Mouse (Mus musculus) C2C12 (cell line): ENCODE data around the gene Agpat2. TPM values are rescaled to one million over a fixed set of nuclear protein-coding genes. Genes with fewer than 3 reads are reported as not detected.

Source experiments
- H3K27me3 ChIP-seq: one replicate; pipeline ENCODE4 v1.6.1; 2011; ENCODE audit not compliant: control insufficient read depth, insufficient read depth, insufficient read length
- H3K36me3 ChIP-seq: one replicate; pipeline ENCODE4 v1.6.1; 2011; ENCODE audit not compliant: control insufficient read depth, insufficient read depth
- H3K4me3 ChIP-seq: one replicate; pipeline ENCODE4 v1.5.1; 2011; ENCODE audit warnings: mild to moderate bottlenecking, control low read depth; ENCODE audit not compliant: poor library complexity, insufficient read depth, severe bottlenecking
- H3K79me2 ChIP-seq: one replicate; pipeline ENCODE4 v1.6.1; 2011; ENCODE audit not compliant: control insufficient read depth, insufficient read depth
- H3K79me3 ChIP-seq: one replicate; pipeline ENCODE4 v1.6.1; 2011; ENCODE audit warnings: low read depth, control low read depth
- H3ac ChIP-seq: one replicate; pipeline ENCODE3; 2011; ENCODE audit warnings: low read depth; ENCODE audit not compliant: control insufficient read depth, insufficient read length
- CEBPB ChIP-seq: IDR thresholded peaks from one replicate; pipeline ENCODE4 v1.6.1; 2011; ENCODE audit warnings: low read depth, mild to moderate bottlenecking, control low read depth, moderate library complexity
- CTCF ChIP-seq: IDR thresholded peaks from one replicate; pipeline ENCODE4 v1.5.1; 2011; ENCODE audit not compliant: control insufficient read depth, insufficient read depth, insufficient read length
- FOSL1 ChIP-seq: IDR thresholded peaks from one replicate; pipeline ENCODE4 v1.8.0; 2011; ENCODE audit warnings: mild to moderate bottlenecking, low read length; ENCODE audit not compliant: poor library complexity, insufficient read depth, severe bottlenecking
- MAX ChIP-seq: IDR thresholded peaks from one replicate; pipeline ENCODE4 v1.6.1; 2011; ENCODE audit warnings: mild to moderate bottlenecking, control low read depth
- MYOD1 ChIP-seq: IDR thresholded peaks from one replicate; pipeline ENCODE4 v1.6.1; 2011; ENCODE audit warnings: low read depth; ENCODE audit not compliant: control insufficient read depth, insufficient read length
- MYOG ChIP-seq: IDR thresholded peaks from one replicate; pipeline ENCODE4 v1.6.1; 2011; ENCODE audit not compliant: control insufficient read depth, insufficient read length; ENCODE audit errors: extremely low read depth
- USF1 ChIP-seq: IDR thresholded peaks from one replicate; pipeline ENCODE4 v1.6.1; 2011; ENCODE audit warnings: low read depth, mild to moderate bottlenecking, control low read depth, moderate library complexity
- polyA plus RNA-seq: library from polyadenylated mRNA; unstranded; fragments of >200 nt; fragmentation: generic; extraction: Trizol; gene quantifications from one replicate; pipeline ENCODE4 v1.2.1, GENCODE M21; 2012; ENCODE audit warnings: missing spikeins

The Agpat2 gene
- polyA plus RNA-seq, 1 experiment, result 37.9 TPM

DNA sequence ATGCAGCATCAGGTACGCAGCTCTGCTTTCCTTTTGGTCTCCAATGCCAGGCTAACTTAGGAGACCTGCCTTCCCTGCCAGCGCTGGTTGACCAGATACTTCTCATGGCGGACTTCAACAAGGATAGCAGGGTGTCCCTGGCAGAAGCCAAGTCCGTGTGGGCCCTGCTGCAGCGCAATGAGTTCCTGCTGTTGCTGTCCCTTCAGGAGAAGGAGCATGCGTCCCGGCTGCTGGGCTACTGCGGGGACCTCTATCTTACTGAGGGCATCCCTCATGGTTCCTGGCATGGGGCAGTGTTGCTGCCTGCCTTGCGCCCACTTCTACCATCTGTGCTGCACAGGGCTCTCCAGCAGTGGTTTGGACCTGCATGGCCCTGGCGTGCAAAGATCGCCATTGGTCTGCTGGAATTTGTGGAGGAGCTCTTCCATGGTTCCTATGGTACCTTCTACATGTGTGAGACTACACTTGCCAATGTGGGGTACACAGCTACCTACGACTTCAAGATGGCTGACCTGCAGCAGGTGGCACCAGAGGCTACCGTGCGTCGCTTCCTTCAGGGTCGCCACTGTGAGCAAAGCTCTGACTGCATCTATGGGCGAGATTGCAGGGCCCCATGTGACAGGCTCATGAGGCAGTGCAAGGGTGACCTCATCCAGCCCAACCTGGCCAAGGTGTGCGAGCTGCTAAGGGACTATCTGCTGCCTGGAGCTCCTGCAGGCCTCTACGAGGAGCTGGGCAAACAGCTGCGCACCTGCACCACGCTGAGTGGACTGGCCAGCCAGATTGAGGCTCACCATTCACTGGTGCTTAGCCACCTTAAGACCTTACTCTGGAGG is 31.5 kb upstream of the Agpat2 start:
- H3K4me3 ChIP-seq, result no peak overlapping the region
- H3K79me2 ChIP-seq, result peaks cover 44% of the 10 kb centered on the region
- H3ac ChIP-seq, result no peak overlapping the region
- no peaks in the 10 kb centered on the region for H3K27me3 ChIP-seq
- peaks cover 46% of the 10 kb centered on the region for H3K36me3 ChIP-seq
- peaks cover 27% of the 10 kb centered on the region for H3K79me3 ChIP-seq
- TF ChIP-seq USF1 (no peak), CEBPB (no peak), CTCF (no peak), MYOD1 (no peak), MYOG (no peak), FOSL1 (no peak), MAX (no peak)

DNA sequence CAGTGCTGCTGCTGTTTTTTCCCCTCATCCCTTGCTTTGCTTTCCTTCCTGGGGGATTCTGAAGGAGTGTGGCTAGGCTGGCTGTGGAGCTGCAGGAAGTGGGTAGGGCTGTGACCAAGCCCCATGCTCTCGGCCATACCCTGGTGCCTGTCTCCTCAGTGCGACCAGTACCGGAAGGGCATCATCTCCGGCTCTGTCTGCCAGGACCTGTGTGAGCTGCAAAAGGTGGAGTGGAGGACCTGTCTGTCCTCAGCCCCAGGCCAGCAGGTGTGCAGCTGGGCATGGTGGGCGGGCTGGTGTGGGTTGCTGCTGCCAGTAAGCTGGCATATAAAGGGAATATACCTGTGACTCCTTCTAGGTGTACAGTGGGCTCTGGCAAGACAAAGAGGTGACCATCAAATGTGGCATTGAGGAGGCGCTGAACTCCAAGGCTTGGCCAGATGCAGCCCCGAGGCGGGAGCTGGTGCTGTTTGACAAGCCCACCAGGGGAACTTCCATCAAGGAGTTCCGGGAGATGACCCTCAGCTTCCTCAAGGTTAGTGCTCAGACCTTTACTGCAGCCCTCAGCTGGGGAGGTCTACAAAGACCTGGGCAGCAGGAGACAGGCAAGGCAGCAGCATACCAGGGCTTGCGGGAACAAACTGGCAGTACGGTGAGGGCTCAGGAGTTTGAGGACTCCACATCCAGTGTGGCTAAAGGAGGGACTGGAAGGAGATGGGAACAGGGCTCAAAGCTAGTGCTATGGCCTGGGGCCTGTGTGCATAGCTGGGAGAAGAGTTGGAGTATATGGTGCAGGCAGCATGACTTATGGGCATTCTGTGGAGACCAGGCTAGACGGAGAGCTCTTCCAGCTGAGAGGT is 30.6 kb upstream of the Agpat2 start:
- Histone ChIP-seq H3K4me3 (no peak overlapping the region), H3K79me2 (peaks cover 42% of the 10 kb centered on the region), H3ac (no peak overlapping the region), H3K36me3 (peaks cover 46% of the 10 kb centered on the region), H3K27me3 (no peaks in the 10 kb centered on the region), H3K79me3 (peaks cover 26% of the 10 kb centered on the region)
- TF ChIP-seq FOSL1, result no peak
- no peak for TF ChIP-seq MYOG
- no peak for TF ChIP-seq MYOD1
- TF ChIP-seq CTCF, result no peak
- TF ChIP-seq USF1, result no peak
- no peak for TF ChIP-seq MAX
- TF ChIP-seq CEBPB, result no peak

DNA sequence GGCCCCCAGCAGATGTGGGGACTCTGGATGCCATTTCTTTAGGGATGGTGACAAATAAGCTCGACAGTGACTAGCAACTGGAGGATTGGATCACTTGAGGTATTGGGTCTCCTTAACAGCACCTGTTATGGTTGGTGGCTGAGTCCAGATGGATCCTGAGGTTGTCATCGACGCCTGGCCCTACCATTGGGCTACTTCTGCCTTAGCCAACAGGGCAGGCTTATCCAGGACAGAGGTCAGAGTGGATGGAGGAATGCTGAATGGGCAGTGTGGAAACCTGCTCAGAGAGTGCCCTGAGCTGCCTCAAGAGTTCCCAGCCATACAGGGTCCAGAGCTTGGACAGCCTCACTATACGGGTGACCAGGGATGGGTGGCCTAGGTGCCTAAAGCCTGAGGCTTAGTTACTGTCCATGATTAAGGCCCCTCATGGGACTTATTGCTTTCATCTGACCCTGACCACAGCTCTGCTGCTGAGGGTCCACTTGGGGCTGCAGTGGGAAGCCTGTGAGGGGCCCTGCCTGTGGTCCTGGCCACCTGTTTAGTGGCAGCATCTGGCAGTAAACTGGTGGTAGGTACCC is 29.8 kb upstream of the Agpat2 start:
- H3K36me3 ChIP-seq, result peaks cover 43% of the 10 kb centered on the region

DNA sequence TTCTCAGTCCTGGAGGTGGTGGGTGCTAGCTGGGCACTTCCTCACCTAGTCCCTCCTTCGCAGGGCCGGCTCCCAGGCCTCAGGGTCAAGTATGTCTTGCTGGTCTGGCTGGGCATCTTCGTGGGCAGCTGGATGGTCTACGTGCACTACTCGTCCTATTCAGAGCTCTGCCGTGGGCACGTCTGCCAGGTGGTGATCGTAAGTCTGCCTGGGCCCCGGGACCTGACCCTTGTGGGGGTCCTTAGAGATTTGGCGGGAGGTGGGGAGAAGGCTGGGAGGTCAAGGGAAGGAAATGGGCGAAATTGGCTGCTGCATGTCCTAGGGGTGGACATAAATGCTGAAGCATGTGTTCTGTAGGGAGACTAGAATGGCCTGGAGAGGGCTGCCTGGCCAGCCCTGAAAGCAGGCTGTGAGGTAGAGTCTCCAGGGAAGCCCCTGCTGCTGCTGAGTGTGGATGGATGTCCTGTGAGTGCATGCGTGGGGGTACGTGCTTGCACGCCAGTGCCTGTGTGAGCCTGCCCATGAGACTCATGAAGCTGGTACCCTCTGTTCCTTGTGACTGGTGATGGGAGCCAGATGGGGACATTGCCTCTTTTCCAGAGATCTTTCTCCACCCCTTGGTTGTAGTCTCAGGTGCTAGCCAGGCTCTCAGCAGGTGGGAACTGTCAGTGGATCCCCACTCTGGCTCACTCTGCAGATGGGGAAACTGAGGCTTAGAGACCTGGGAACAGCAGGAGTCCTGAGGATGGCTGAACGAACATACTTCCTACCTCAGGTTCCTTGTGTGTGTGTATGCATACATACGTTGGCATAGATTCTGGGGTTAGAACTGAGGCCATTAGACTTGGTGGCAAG is 28.6 kb upstream of the Agpat2 start:
- Histone ChIP-seq H3K27me3 (no peaks in the 10 kb centered on the region), H3K79me3 (peaks cover 6% of the 10 kb centered on the region), H3K4me3 (no peak overlapping the region), H3K79me2 (peaks cover 21% of the 10 kb centered on the region), H3ac (no peak overlapping the region), H3K36me3 (peaks cover 30% of the 10 kb centered on the region)
- TF ChIP-seq MYOD1 (no peak), MAX (no peak), CTCF (no peak), FOSL1 (no peak), USF1 (no peak), CEBPB (no peak), MYOG (no peak)

More for the DNA sequence above, 29.8 kb upstream of the Agpat2 start:
- H3K79me2 ChIP-seq, result peaks cover 34% of the 10 kb centered on the region
- peaks cover 19% of the 10 kb centered on the region for H3K79me3 ChIP-seq
- H3K4me3 ChIP-seq, result peak overlapping the region; percentile 6
- no peaks in the 10 kb centered on the region for H3K27me3 ChIP-seq
- TF ChIP-seq USF1 (no peak), CTCF (no peak), FOSL1 (no peak), CEBPB (no peak), MAX (no peak), MYOG (no peak), MYOD1 (no peak)
- no peak overlapping the region for H3ac ChIP-seq
